Mouse (Mus musculus) cerebellum, adult 8-10 months (tissue): ENCODE results near the gene Grid2.

Experiments used
- DNase-seq: peaks from one replicate; pipeline ENCODE4 v3.0.0; 2022

Gene Grid2

DNA sequence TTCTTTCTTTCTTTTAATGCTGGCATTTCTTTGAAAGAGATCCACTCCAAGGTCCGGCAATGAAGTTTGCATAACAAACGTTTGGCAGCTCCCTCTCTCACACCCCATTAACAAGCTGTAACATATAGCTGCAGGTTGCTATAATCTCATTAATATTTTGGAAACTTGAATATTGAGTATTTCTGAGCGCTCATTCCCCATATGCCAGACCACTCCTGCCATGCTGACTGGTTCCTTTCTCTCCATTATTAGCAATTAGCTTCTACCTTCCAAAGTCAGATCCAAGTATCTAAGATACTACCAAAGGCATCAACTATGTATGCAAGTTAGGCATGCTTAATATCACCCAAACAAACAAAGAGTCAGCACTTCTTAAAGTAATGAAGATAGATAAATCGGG, 1477.6 kb downstream of the Grid2 start:
- DNase-seq: no peak

DNA sequence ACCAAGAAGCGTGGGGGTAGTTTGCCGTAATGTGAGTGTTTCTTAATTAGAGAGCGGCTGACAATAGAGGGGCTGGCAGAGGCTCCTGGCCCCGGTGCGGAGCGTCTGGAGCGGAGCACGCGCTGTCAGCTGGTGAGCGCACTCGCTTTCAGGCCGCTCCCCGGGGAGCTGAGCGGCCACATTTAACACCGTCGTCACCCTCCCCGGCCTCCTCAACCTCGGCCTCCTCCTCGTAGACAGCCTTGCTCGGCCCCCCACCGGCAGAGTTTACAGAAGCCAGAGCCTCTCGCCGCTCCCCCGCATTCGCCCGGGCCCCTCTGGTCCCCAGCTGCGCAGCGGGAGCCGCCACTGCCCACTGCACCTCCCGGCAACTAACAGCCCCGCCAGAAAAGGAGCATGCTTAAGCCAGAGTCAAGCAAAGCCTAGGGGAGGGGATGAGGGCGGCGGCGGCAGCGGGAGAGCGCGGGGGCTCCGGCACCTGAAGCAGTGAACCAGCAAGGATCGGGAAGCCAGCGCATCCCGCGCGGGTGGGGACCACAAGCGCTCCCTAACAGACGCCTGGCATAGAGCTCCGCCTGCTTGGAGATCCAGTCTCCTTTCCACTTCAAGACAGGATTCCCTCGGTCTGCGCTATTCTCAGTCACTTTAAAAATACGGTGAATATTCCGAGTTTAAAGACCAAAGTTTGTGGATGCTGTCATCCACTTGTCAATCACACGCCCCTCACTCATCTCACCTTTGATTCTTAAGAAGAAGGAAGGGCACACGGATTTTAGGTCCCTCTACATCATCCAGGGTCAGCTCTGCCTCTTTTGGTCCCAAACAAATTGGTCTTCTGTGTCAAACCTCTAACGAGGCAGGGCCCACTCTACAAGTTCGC, 1479.0 kb downstream of the Grid2 start:
- DNase-seq: no peak

DNA sequence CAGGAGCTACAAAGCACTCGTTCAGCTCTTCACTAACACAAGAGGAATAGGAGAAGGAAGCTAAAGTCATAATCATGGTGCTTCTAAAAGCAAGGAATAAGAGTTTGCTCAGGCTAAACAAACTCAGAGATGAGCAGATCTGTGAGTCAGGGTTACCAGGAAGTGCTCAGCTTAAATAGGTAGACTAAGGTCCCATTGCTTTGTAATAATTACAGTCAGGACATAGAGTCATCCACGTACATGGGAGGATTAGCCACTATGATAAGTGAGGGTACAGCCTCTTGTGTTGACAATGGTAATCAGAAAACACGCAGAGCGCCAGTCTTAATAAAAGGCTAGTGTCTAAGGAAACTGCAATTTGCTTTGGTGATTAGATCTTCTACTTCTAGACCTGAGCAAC, 1480.6 kb downstream of the Grid2 start:
- DNase-seq: no peak

DNA sequence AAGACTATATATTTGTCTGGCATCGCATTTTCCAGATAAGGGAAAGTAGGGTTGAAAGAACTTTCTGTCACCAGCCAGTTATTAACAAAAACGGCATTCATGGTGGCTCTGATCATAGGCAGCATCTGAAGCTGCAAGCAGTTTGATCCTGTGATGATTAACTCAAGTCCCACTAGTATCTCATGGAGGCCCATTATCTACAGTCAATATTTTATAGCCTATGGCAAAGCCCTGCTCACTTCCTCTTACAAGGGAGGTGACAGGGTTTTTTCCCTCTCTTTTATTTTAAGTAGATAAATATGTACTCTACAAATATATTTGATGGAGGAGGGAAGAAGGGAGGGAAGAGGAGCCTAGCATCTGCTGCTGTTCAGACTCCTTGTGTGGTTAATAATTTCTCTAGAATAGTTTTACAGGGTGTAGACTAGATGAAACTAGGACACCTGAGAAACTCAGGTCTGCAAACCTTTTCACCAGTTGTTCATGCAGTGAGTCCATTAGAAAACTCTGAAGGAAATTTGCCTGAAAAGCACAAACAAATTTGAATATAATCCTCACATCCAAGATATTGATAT, 1487.3 kb downstream of the Grid2 start:
- DNase-seq: no peak
